Mouse (Mus musculus): Measurements from ENCODE around the gene Fgr. TPM values are rescaled to one million over a fixed set of nuclear protein-coding genes. Genes with fewer than 3 reads are reported as not detected.

Gene Fgr
- total and polyA plus RNA-seq, 2 experiments from 2014 or later, result 0.19 to 0.31 TPM

DNA sequence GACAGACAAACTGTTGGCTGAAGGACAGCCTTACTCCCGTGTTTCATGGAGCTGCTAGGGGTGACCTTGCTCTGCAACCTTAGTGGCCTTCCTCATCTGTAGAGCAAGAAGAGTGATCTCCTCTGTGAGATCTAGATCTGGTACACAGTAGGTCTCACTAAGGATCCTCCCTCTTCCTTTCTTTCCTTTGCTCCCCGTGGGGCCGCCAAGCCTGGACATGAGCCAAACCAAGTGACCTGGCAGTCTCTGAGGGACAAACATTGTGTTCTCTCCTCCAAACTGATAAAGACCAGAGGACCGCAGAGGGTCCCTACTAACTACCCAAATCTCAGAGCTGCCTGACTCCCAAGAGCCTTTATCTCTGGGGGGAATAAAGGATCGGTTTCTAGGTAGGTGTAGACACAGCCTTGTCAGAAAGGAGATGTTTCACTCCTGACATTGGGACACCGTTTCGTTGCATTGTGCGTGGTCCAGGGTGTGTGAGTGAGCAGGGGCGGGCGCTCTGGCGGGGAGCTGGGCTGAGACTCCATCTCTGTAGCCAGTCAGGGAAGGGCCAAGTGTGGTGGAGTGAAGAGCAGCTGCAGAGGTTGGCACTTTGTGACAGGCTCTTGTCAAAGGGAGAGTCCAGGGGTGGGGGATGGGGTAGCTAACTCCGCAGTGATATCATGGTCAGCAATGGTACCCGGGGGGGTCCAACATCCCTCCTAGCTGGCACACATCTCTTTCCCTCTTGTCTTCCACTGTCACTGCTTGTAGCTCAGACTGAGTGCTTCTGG is 12.8 kb upstream of the Fgr start:
- Histone ChIP-seq H3K9me3 (replicated peaks; ENCODE audit: control insufficient read depth, low read length) (no peaks in the 10 kb centered on the region), H3K27ac (ENCODE audit: low read depth) (peak overlapping the region; percentile 94), H3K4me3 (ENCODE audit: low read depth, low read length) (no peak overlapping the region), H3K27me3 (ENCODE audit: control insufficient read depth, insufficient read depth, low read length) (no peaks in the 10 kb centered on the region), H3K9ac (replicated peaks; ENCODE audit: low read depth, low read length) (no peak overlapping the region), H3K36me3 (replicated peaks; ENCODE audit: control insufficient read depth, insufficient read depth, low read length) (no peaks in the 10 kb centered on the region), H3K4me2 (ENCODE audit: low read depth, low read length) (peak overlapping the region; percentile 25; the same call in 1 of the 2 replicates), H3K4me1 (ENCODE audit: control insufficient read depth, insufficient read depth) (peaks cover 43% of the 10 kb centered on the region)
- TF ChIP-seq EP300 (IDR thresholded peaks at IDR 0.05; ENCODE audit: low read depth) (no peak), CTCF (IDR thresholded peaks at IDR 0.05; ENCODE audit: low read depth) (no peak)
- peak; percentile 68 for ATAC-seq (ENCODE audit: insufficient read depth, low read depth)
- 13% methylated on average over 13 of the region's 13 CpGs for WGBS
- DNase-seq (ENCODE audit: low spot score), result peak; percentile 87

- no peak overlapping the region for H3K4me3 ChIP-seq (ENCODE audit: low read depth, low read length)
- no peaks in the 10 kb centered on the region for H3K36me3 ChIP-seq (replicated peaks; ENCODE audit: control insufficient read depth, insufficient read depth, low read length)
- no peaks in the 10 kb centered on the region for H3K27me3 ChIP-seq (ENCODE audit: control insufficient read depth, insufficient read depth, low read length)
- no peak overlapping the region for H3K9ac ChIP-seq (replicated peaks; ENCODE audit: low read depth, low read length)
- no peak for TF ChIP-seq EP300 (IDR thresholded peaks at IDR 0.05; ENCODE audit: low read depth)
- TF ChIP-seq CTCF (IDR thresholded peaks at IDR 0.05; ENCODE audit: low read depth), result no peak
- H3K4me1 ChIP-seq (ENCODE audit: control insufficient read depth, insufficient read depth), result peaks cover 42% of the 10 kb centered on the region
- no peak overlapping the region for H3K4me2 ChIP-seq (ENCODE audit: low read depth, low read length)
- WGBS, result 64% methylated on average over 5 of the region's 5 CpGs
- no peaks in the 10 kb centered on the region for H3K9me3 ChIP-seq (replicated peaks; ENCODE audit: control insufficient read depth, low read length)
- DNase-seq (ENCODE audit: low spot score) (no peak), ATAC-seq (ENCODE audit: insufficient read depth, low read depth) (no peak)
- peak overlapping the region; percentile 94 for H3K27ac ChIP-seq (ENCODE audit: low read depth)
Observed at GRCm38 (mm10) chr4:132961866-132962265, 12.0 kb upstream of the Fgr start.

GRCm38 (mm10) chr4:132962628-132963027 is 11.3 kb upstream of the Fgr start:
- no peak for TF ChIP-seq EP300 (IDR thresholded peaks at IDR 0.05; ENCODE audit: low read depth)
- no peak for TF ChIP-seq CTCF (IDR thresholded peaks at IDR 0.05; ENCODE audit: low read depth)

GRCm38 (mm10) chr4:132963436-132963835 is 10.5 kb upstream of the Fgr start:
- no peak overlapping the region for H3K9ac ChIP-seq (replicated peaks; ENCODE audit: low read depth, low read length)
- no peak for DNase-seq (ENCODE audit: low spot score)
- no peak for ATAC-seq (ENCODE audit: insufficient read depth, low read depth)
- H3K36me3 ChIP-seq (replicated peaks; ENCODE audit: control insufficient read depth, insufficient read depth, low read length), result no peaks in the 10 kb centered on the region
- no peak overlapping the region for H3K27ac ChIP-seq (ENCODE audit: low read depth)
- no peak overlapping the region for H3K4me3 ChIP-seq (ENCODE audit: low read depth, low read length)
- H3K27me3 ChIP-seq (ENCODE audit: control insufficient read depth, insufficient read depth, low read length), result no peaks in the 10 kb centered on the region
- TF ChIP-seq CTCF (IDR thresholded peaks at IDR 0.05; ENCODE audit: low read depth), result no peak
- TF ChIP-seq EP300 (IDR thresholded peaks at IDR 0.05; ENCODE audit: low read depth), result no peak
- H3K9me3 ChIP-seq (replicated peaks; ENCODE audit: control insufficient read depth, low read length), result no peaks in the 10 kb centered on the region
- H3K4me2 ChIP-seq (ENCODE audit: low read depth, low read length), result no peak overlapping the region
- 29% methylated on average over 2 of the region's 2 CpGs for WGBS
- peaks cover 41% of the 10 kb centered on the region for H3K4me1 ChIP-seq (ENCODE audit: control insufficient read depth, insufficient read depth)

More at GRCm38 (mm10) chr4:132962628-132963027, 11.3 kb upstream of the Fgr start:
- Histone ChIP-seq H3K4me3 (ENCODE audit: low read depth, low read length) (no peak overlapping the region), H3K27ac (ENCODE audit: low read depth) (no peak overlapping the region), H3K9ac (replicated peaks; ENCODE audit: low read depth, low read length) (no peak overlapping the region), H3K4me1 (ENCODE audit: control insufficient read depth, insufficient read depth) (peaks cover 42% of the 10 kb centered on the region), H3K9me3 (replicated peaks; ENCODE audit: control insufficient read depth, low read length) (no peaks in the 10 kb centered on the region), H3K36me3 (replicated peaks; ENCODE audit: control insufficient read depth, insufficient read depth, low read length) (no peaks in the 10 kb centered on the region), H3K27me3 (ENCODE audit: control insufficient read depth, insufficient read depth, low read length) (no peaks in the 10 kb centered on the region), H3K4me2 (ENCODE audit: low read depth, low read length) (no peak overlapping the region)
- DNase-seq (ENCODE audit: low spot score) (no peak), ATAC-seq (ENCODE audit: insufficient read depth, low read depth) (no peak)
- 79% methylated on average over 4 of the region's 4 CpGs for WGBS

GRCm38 (mm10) chr4:132964064-132964463 is 9.8 kb upstream of the Fgr start:
- 75% methylated on average over 3 of the region's 3 CpGs for WGBS
- Histone ChIP-seq H3K27me3 (ENCODE audit: control insufficient read depth, insufficient read depth, low read length) (no peaks in the 10 kb centered on the region), H3K27ac (ENCODE audit: low read depth) (no peak overlapping the region), H3K9ac (replicated peaks; ENCODE audit: low read depth, low read length) (no peak overlapping the region), H3K4me2 (ENCODE audit: low read depth, low read length) (no peak overlapping the region), H3K36me3 (replicated peaks; ENCODE audit: control insufficient read depth, insufficient read depth, low read length) (no peaks in the 10 kb centered on the region), H3K4me3 (ENCODE audit: low read depth, low read length) (no peak overlapping the region), H3K4me1 (ENCODE audit: control insufficient read depth, insufficient read depth) (peaks cover 35% of the 10 kb centered on the region), H3K9me3 (replicated peaks; ENCODE audit: control insufficient read depth, low read length) (no peaks in the 10 kb centered on the region)
- DNase-seq (ENCODE audit: low spot score), result no peak
- TF ChIP-seq EP300 (IDR thresholded peaks at IDR 0.05; ENCODE audit: low read depth), result no peak
- TF ChIP-seq CTCF (IDR thresholded peaks at IDR 0.05; ENCODE audit: low read depth), result no peak
- no peak for ATAC-seq (ENCODE audit: insufficient read depth, low read depth)

DNA sequence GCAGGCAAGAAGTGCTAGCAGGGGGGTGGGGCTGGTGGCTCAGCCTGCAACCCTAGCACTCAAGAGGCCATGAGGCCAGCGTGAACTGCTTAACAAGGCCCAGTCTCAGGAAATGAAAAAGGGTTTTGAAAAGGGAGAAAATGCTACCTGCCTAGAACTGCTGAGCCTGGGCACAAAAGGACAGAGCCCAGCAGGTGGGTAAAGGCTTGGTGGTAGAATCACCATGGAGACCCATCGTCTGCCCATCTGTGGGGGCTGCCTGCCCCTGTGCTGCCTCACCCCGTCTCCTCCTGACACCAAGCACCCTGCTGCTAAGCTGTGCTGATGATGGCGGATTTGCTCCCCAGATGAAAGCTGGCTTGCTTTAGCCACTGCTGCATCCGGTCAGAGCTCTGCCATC is 9.4 kb upstream of the Fgr start:
- H3K27ac ChIP-seq (ENCODE audit: low read depth), result no peak overlapping the region
- H3K9ac ChIP-seq (replicated peaks; ENCODE audit: low read depth, low read length), result no peak overlapping the region
- no peak for DNase-seq (ENCODE audit: low spot score)
- peaks cover 31% of the 10 kb centered on the region for H3K4me1 ChIP-seq (ENCODE audit: control insufficient read depth, insufficient read depth)
- no peak overlapping the region for H3K4me3 ChIP-seq (ENCODE audit: low read depth, low read length)
- H3K27me3 ChIP-seq (ENCODE audit: control insufficient read depth, insufficient read depth, low read length), result no peaks in the 10 kb centered on the region
- no peak for ATAC-seq (ENCODE audit: insufficient read depth, low read depth)
- 73% methylated on average over 5 of the region's 5 CpGs for WGBS
- H3K9me3 ChIP-seq (replicated peaks; ENCODE audit: control insufficient read depth, low read length), result no peaks in the 10 kb centered on the region
- TF ChIP-seq CTCF (IDR thresholded peaks at IDR 0.05; ENCODE audit: low read depth) (no peak), EP300 (IDR thresholded peaks at IDR 0.05; ENCODE audit: low read depth) (no peak)
- H3K4me2 ChIP-seq (ENCODE audit: low read depth, low read length), result no peak overlapping the region
- H3K36me3 ChIP-seq (replicated peaks; ENCODE audit: control insufficient read depth, insufficient read depth, low read length), result no peaks in the 10 kb centered on the region

Data from heart, postnatal 0 days (tissue).